16 mouse cellular contexts compared by ENCODE assay signal in the genomic region with DNA sequence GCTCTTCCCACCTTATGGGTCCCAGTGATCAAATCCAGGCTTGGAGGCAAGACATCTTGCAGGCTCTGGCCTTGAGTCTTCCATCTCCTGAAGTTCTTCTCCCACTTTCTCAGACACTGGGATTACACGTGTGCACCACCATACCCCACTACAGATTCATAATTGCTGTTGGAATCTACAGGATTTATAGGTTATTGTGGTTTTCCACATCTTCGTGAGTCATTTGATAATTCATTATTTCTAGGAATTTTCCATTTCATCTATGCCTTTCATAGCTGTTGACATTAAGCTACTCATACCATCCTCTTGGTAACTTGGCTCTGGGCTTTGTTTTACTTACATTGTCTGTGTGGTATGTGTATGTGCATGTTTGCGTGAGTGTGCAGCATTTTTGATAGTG.
"Had no signal": no experiment of that assay in that cellular context is flagged by ENCODE, and none has a peak within 500 bp of the region (broad histone marks: within the 10 kb centered on the region; RNA-seq: fewer than 3 reads in every experiment).

No protein-coding gene starts in this region.

- DNase-seq: retina, postnatal 1 day; right cerebral cortex, adult 18-20 months; right cerebral cortex, postnatal 14 days; right cerebral cortex, postnatal 25 days; right cerebral cortex, postnatal 4 days; spleen, adult 18-20 months; thymus, adult 18-20 months; thymus, adult 2 months; thymus, postnatal 14 days; thymus, postnatal 25 days; thymus, postnatal 36 days; thymus, postnatal 4 days had no signal

- H3K36me3 ChIP-seq: neural tube, embryonic 13.5 days; neural tube, embryonic 15.5 days; stomach, embryonic 15.5 days had no signal

- H3K27ac ChIP-seq: neural tube, embryonic 13.5 days; neural tube, embryonic 15.5 days; stomach, embryonic 15.5 days; stomach, postnatal 0 days had no signal

- H3K27me3 ChIP-seq: neural tube, embryonic 13.5 days; neural tube, embryonic 15.5 days; stomach, embryonic 15.5 days had no signal

- H3K4me3 ChIP-seq: neural tube, embryonic 13.5 days; neural tube, embryonic 15.5 days; stomach, embryonic 15.5 days had no signal
